7 mouse cellular contexts compared by ENCODE assay signal in the genomic region with DNA sequence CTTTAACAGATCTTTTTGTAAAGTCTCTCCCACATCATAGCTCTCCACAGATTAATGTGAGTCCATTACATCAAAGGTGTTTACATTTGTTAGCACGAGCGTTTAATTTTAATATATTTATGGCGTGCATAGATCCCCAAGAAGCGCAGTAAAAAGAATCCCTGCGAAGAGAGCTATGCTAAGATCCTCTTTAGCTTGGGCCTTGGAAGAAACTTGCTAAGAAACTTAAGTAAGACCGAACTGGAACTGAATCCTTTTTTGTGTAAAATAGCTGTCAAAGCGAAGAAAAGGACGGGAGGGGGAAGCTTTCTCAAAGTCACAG. TPM values are rescaled to one million over a fixed set of nuclear protein-coding genes. Genes with fewer than 3 reads are reported as not detected.
DNase-seq lines count a peak whose midpoint lies in the region; ATAC-seq lines count a peak whose summit lies in the region.

No protein-coding gene starts in this region.

- no peak overlapping the region for H3K27ac ChIP-seq in neural tube, embryonic 11.5 days (ENCODE audit: low read depth, low read length)
- no peak overlapping the region for H3K27ac ChIP-seq in forebrain, embryonic 13.5 days
- H3K27ac ChIP-seq in liver, embryonic 11.5 days (ENCODE audit: low read depth, low read length): peak overlapping the region; percentile 100

- H3K4me2 ChIP-seq in neural tube, embryonic 11.5 days (ENCODE audit: low read depth): peak overlapping the region; percentile 75
- peak overlapping the region; percentile 81 for H3K4me2 ChIP-seq in forebrain, embryonic 13.5 days
- peak overlapping the region; percentile 88 for H3K4me2 ChIP-seq in liver, embryonic 11.5 days

- WGBS in neural tube, embryonic 11.5 days: 7% methylated on average over 8 of the region's 8 CpGs
- 8% methylated on average over 8 of the region's 8 CpGs for WGBS in forebrain, embryonic 13.5 days
- WGBS in liver, embryonic 11.5 days: 10% methylated on average over 8 of the region's 8 CpGs

- H3K27me3 ChIP-seq in neural tube, embryonic 11.5 days (ENCODE audit: control insufficient read depth, insufficient read depth, low read length): no peaks in the 10 kb centered on the region
- H3K27me3 ChIP-seq in forebrain, embryonic 13.5 days: peaks cover 17% of the 10 kb centered on the region
- H3K27me3 ChIP-seq in liver, embryonic 11.5 days (replicated peaks; ENCODE audit: control insufficient read depth, insufficient read depth, low read length): no peaks in the 10 kb centered on the region

- H3K9ac ChIP-seq in neural tube, embryonic 11.5 days (ENCODE audit: low read length): peak overlapping the region; percentile 50
- H3K9ac ChIP-seq in forebrain, embryonic 13.5 days: peak overlapping the region; percentile 61
- H3K9ac ChIP-seq in liver, embryonic 11.5 days (ENCODE audit: low read depth, low read length): peak overlapping the region; percentile 82

- ATAC-seq in neural tube, embryonic 11.5 days (ENCODE audit: insufficient read depth, low FRiP score, low TSS enrichment): no peak
- ATAC-seq in forebrain, embryonic 13.5 days: no peak
- ATAC-seq in liver, embryonic 11.5 days (replicated peaks; ENCODE audit: low FRiP score): no peak
- ATAC-seq in cerebellum, adult (ENCODE audit: insufficient number of reproducible peaks, low FRiP score, low TSS enrichment): no peak

- H3K36me3 ChIP-seq in neural tube, embryonic 11.5 days (ENCODE audit: control insufficient read depth, insufficient read depth, low read length): no peaks in the 10 kb centered on the region
- H3K36me3 ChIP-seq in forebrain, embryonic 13.5 days (ENCODE audit: poor library complexity, severe bottlenecking): no peaks in the 10 kb centered on the region
- H3K36me3 ChIP-seq in liver, embryonic 11.5 days (ENCODE audit: control insufficient read depth, insufficient read depth, low read length): no peaks in the 10 kb centered on the region

- H3K4me3 ChIP-seq in neural tube, embryonic 11.5 days (ENCODE audit: low read depth, low read length): peak overlapping the region; percentile 51
- H3K4me3 ChIP-seq in forebrain, embryonic 13.5 days: peak overlapping the region; percentile 49
- H3K4me3 ChIP-seq in liver, embryonic 11.5 days (ENCODE audit: low read depth, low read length): peak overlapping the region; percentile 82

- H3K4me1 ChIP-seq in neural tube, embryonic 11.5 days (ENCODE audit: control insufficient read depth, insufficient read depth, low read length): no peaks in the 10 kb centered on the region
- peaks cover 14% of the 10 kb centered on the region for H3K4me1 ChIP-seq in forebrain, embryonic 13.5 days
- peaks cover 6% of the 10 kb centered on the region for H3K4me1 ChIP-seq in liver, embryonic 11.5 days (replicated peaks; ENCODE audit: control insufficient read depth, insufficient read depth, low read length)

- DNase-seq in neural tube, embryonic 11.5 days (ENCODE audit: low spot score): no peak
- DNase-seq in neural tube, embryonic 10.5 days (ENCODE audit: extremely low spot score, low spot score): no peak
- DNase-seq in liver, embryonic 11.5 days (ENCODE audit: low spot score): no peak
- no peak for DNase-seq in adrenal gland, postnatal 25 days
- no peak for DNase-seq in adrenal gland, postnatal 10 days

- H3K9me3 ChIP-seq in neural tube, embryonic 11.5 days (ENCODE audit: control insufficient read depth, low read length): no peaks in the 10 kb centered on the region
- H3K9me3 ChIP-seq in forebrain, embryonic 13.5 days (replicated peaks): no peaks in the 10 kb centered on the region
- no peaks in the 10 kb centered on the region for H3K9me3 ChIP-seq in liver, embryonic 11.5 days (ENCODE audit: control insufficient read depth, low read length)

RNA-seq across cellular contexts. Expression of gene Slc25a21, which starts 1.0 kb away (rescaled TPM):
- 1.3 and 1.9 TPM in 2 replicates for polyA plus RNA-seq in neural tube, embryonic 11.5 days (2014; fragmentation: Nextera tagmentation; extraction: Ambion mirVana)
- polyA plus RNA-seq in forebrain, embryonic 13.5 days (2015; fragmentation: Nextera tagmentation; extraction: Ambion mirVana): 0.31 and 0.42 TPM in 2 replicates
- polyA plus RNA-seq in liver, embryonic 11.5 days (2014; fragmentation: Nextera tagmentation; extraction: Ambion mirVana): 40.5 and 41.5 TPM in 2 replicates
- total RNA-seq in adrenal gland, postnatal 25 days (2021): 0.33 and 0.91 TPM in 2 replicates
- total RNA-seq in adrenal gland, postnatal 10 days (2021): 1 to 10 TPM; 1.9 to 2.1 TPM

RNA-seq across cellular contexts. Expression of gene Prps1l3, which starts 34.0 kb away (rescaled TPM):
- 64.1 and 67.1 TPM in 2 replicates for polyA plus RNA-seq in neural tube, embryonic 11.5 days (2014; fragmentation: Nextera tagmentation; extraction: Ambion mirVana)
- 51.7 and 56.0 TPM in 2 replicates for polyA plus RNA-seq in forebrain, embryonic 13.5 days (2015; fragmentation: Nextera tagmentation; extraction: Ambion mirVana)
- polyA plus RNA-seq in liver, embryonic 11.5 days (2014; fragmentation: Nextera tagmentation; extraction: Ambion mirVana): 86.0 and 102 TPM in 2 replicates
- 38.8 and 44.8 TPM in 2 replicates for total RNA-seq in adrenal gland, postnatal 25 days (2021)
- 10 to 100 TPM; 33.5 to 34.6 TPM for total RNA-seq in adrenal gland, postnatal 10 days (2021)

RNA-seq across cellular contexts. Expression of gene Mipol1, which starts 34.0 kb away (rescaled TPM):
- polyA plus RNA-seq in neural tube, embryonic 11.5 days (2014; fragmentation: Nextera tagmentation; extraction: Ambion mirVana): 5.8 and 6.2 TPM in 2 replicates
- polyA plus RNA-seq in forebrain, embryonic 13.5 days (2015; fragmentation: Nextera tagmentation; extraction: Ambion mirVana): 6.1 and 7.6 TPM in 2 replicates
- polyA plus RNA-seq in liver, embryonic 11.5 days (2014; fragmentation: Nextera tagmentation; extraction: Ambion mirVana): 8.5 and 11.0 TPM in 2 replicates
- total RNA-seq in adrenal gland, postnatal 25 days (2021): 10.7 and 13.1 TPM in 2 replicates
- 10 to 100 TPM in 1 of 2 experiments, 1 to 10 TPM in 1; 9.1 to 11.5 TPM for total RNA-seq in adrenal gland, postnatal 10 days (2021)

Comparison
In these comparisons a context has a peak if more than half of its experiments do, and no peak if none do; other contexts are left out.
1. RNA of gene Slc25a21, which starts 1.0 kb away (polyA plus RNA-seq): 40.5 to 41.5 TPM in liver, embryonic 11.5 days; 1.3 to 1.9 TPM in neural tube, embryonic 11.5 days and 0.31 to 0.42 TPM in forebrain, embryonic 13.5 days; every median in the first group is over 10 times any median in the second.
2. Peak in every context shown above with its lines, with median percentiles within 50 percentile points of each other: H3K4me2 ChIP-seq, H3K4me3 ChIP-seq and H3K9ac ChIP-seq.